In genomic region chr5:144923351-144923750, GRCm38 (mm10) we compare ENCODE assay signal across 12 mouse cellular contexts. TPM values are rescaled to one million over a fixed set of nuclear protein-coding genes. Genes with fewer than 3 reads are reported as not detected.
DNase-seq lines count a peak whose midpoint lies in the region; ATAC-seq and TF ChIP-seq lines count a peak whose summit lies in the region.
"Had no signal": no experiment of that assay in that cellular context is flagged by ENCODE, and none has a peak within 500 bp of the region (broad histone marks: within the 10 kb centered on the region; RNA-seq: fewer than 3 reads in every experiment).

No protein-coding gene starts in this region.

- no peaks in the 10 kb centered on the region for H3K27me3 ChIP-seq in hindbrain, embryonic 13.5 days
- no peaks in the 10 kb centered on the region for H3K27me3 ChIP-seq in hindbrain, embryonic 10.5 days (ENCODE audit: insufficient read depth, poor library complexity, severe bottlenecking)
- no peaks in the 10 kb centered on the region for H3K27me3 ChIP-seq in midbrain, postnatal 0 days (ENCODE audit: insufficient read depth, low read length)
- no peaks in the 10 kb centered on the region for H3K27me3 ChIP-seq in midbrain, embryonic 15.5 days (replicated peaks)
- H3K27me3 ChIP-seq in limb, embryonic 10.5 days (ENCODE audit: low read depth, poor library complexity, severe bottlenecking): no peaks in the 10 kb centered on the region
- H3K27me3 ChIP-seq: heart, embryonic 13.5 days had no signal

- 0 out of 2 replicates have a peak overlapping the region, but pooled peaks have one; percentile 23 for H3K27ac ChIP-seq in hindbrain, embryonic 13.5 days
- H3K27ac ChIP-seq in hindbrain, embryonic 10.5 days: no peak overlapping the region
- no peak overlapping the region for H3K27ac ChIP-seq in midbrain, postnatal 0 days (ENCODE audit: low read depth, low read length)
- no peak overlapping the region for H3K27ac ChIP-seq in midbrain, embryonic 15.5 days
- H3K27ac ChIP-seq in limb, embryonic 10.5 days: no peak overlapping the region
- H3K27ac ChIP-seq: heart, embryonic 13.5 days had no signal

- no peak overlapping the region for H3K4me2 ChIP-seq in hindbrain, embryonic 13.5 days
- no peak overlapping the region for H3K4me2 ChIP-seq in midbrain, postnatal 0 days (ENCODE audit: low read depth, low read length, poor library complexity, severe bottlenecking)
- H3K4me2 ChIP-seq in midbrain, embryonic 15.5 days: no peak overlapping the region
- H3K4me2 ChIP-seq: heart, embryonic 13.5 days had no signal

- ATAC-seq in hindbrain, embryonic 13.5 days (ENCODE audit: low FRiP score): no peak
- no peak for ATAC-seq in midbrain, postnatal 0 days (ENCODE audit: low FRiP score)
- no peak for ATAC-seq in midbrain, embryonic 15.5 days (replicated peaks)
- ATAC-seq: lung, postnatal 0 days had no signal

- no peak for DNase-seq in hindbrain, embryonic 10.5 days (ENCODE audit: low spot score)
- DNase-seq in midbrain, postnatal 0 days (ENCODE audit: low spot score): peak; percentile 37
- peak; percentile 48 to 64 for DNase-seq in left cerebral cortex, adult 9 months (ENCODE audit: low spot score in 2 of 2)
- DNase-seq in telencephalon, adult 2 months (ENCODE audit: low read depth, low spot score): peak; percentile 72
- DNase-seq in limb, embryonic 10.5 days (ENCODE audit: low spot score): no peak
- no peak for DNase-seq in spleen, adult 12 weeks (ENCODE audit: low spot score)
- DNase-seq: kidney, postnatal 4 days; midbrain, embryonic 14.5 days had no signal

- no peak for TF ChIP-seq CTCF in midbrain, postnatal 0 days (IDR thresholded peaks at IDR 0.05)

- H3K9ac ChIP-seq in hindbrain, embryonic 13.5 days: no peak overlapping the region
- no peak overlapping the region for H3K9ac ChIP-seq in midbrain, postnatal 0 days (replicated peaks; ENCODE audit: low read length, poor library complexity, severe bottlenecking)
- no peak overlapping the region for H3K9ac ChIP-seq in midbrain, embryonic 15.5 days
- H3K9ac ChIP-seq: heart, embryonic 13.5 days had no signal

- no peaks in the 10 kb centered on the region for H3K9me3 ChIP-seq in hindbrain, embryonic 13.5 days
- no peaks in the 10 kb centered on the region for H3K9me3 ChIP-seq in hindbrain, embryonic 10.5 days
- no peaks in the 10 kb centered on the region for H3K9me3 ChIP-seq in midbrain, postnatal 0 days (ENCODE audit: low read length)
- H3K9me3 ChIP-seq in midbrain, embryonic 15.5 days: no peaks in the 10 kb centered on the region
- no peaks in the 10 kb centered on the region for H3K9me3 ChIP-seq in limb, embryonic 10.5 days (replicated peaks)
- H3K9me3 ChIP-seq: heart, embryonic 13.5 days had no signal

- no peak overlapping the region for H3K4me3 ChIP-seq in hindbrain, embryonic 13.5 days
- no peak overlapping the region for H3K4me3 ChIP-seq in hindbrain, embryonic 10.5 days
- no peak overlapping the region for H3K4me3 ChIP-seq in midbrain, postnatal 0 days (ENCODE audit: low read depth, low read length)
- no peak overlapping the region for H3K4me3 ChIP-seq in midbrain, embryonic 15.5 days
- no peak overlapping the region for H3K4me3 ChIP-seq in limb, embryonic 10.5 days
- H3K4me3 ChIP-seq: heart, embryonic 13.5 days had no signal

- H3K4me1 ChIP-seq in hindbrain, embryonic 13.5 days (replicated peaks): peaks cover 56% of the 10 kb centered on the region
- H3K4me1 ChIP-seq in hindbrain, embryonic 10.5 days (replicated peaks): peaks cover 37% of the 10 kb centered on the region
- 0 out of 2 replicates have a peak, but pooled peaks cover 5% of the 10 kb centered on the region for H3K4me1 ChIP-seq in midbrain, postnatal 0 days (ENCODE audit: insufficient read depth, low read length)
- peaks cover 30% of the 10 kb centered on the region; the same call in 1 of the 2 replicates for H3K4me1 ChIP-seq in midbrain, embryonic 15.5 days
- peaks cover 44% of the 10 kb centered on the region for H3K4me1 ChIP-seq in limb, embryonic 10.5 days

- H3K36me3 ChIP-seq in hindbrain, embryonic 13.5 days: no peaks in the 10 kb centered on the region
- no peaks in the 10 kb centered on the region for H3K36me3 ChIP-seq in hindbrain, embryonic 10.5 days
- H3K36me3 ChIP-seq in midbrain, postnatal 0 days (ENCODE audit: insufficient read depth, low read length): no peaks in the 10 kb centered on the region
- H3K36me3 ChIP-seq in midbrain, embryonic 15.5 days (replicated peaks): no peaks in the 10 kb centered on the region
- no peaks in the 10 kb centered on the region for H3K36me3 ChIP-seq in limb, embryonic 10.5 days
- H3K36me3 ChIP-seq: heart, embryonic 13.5 days had no signal

- WGBS in hindbrain, embryonic 13.5 days: 43% methylated on average over 6 of the region's 6 CpGs
- 67% methylated on average over 6 of the region's 6 CpGs for WGBS in hindbrain, embryonic 10.5 days
- WGBS in midbrain, postnatal 0 days: 45% methylated on average over 6 of the region's 6 CpGs
- WGBS in midbrain, embryonic 15.5 days: 49% methylated on average over 6 of the region's 6 CpGs
- 46% methylated on average over 6 of the region's 6 CpGs for WGBS in limb, embryonic 10.5 days

RNA-seq across cellular contexts. Expression of gene Smurf1, which starts 42.3 kb away (rescaled TPM):
- 28.2 and 28.4 TPM in 2 replicates for polyA plus RNA-seq in hindbrain, embryonic 13.5 days (2015; fragmentation: Nextera tagmentation; extraction: Ambion mirVana)
- polyA plus RNA-seq in hindbrain, embryonic 10.5 days (2016; fragmentation: Nextera tagmentation; extraction: Ambion mirVana): 14.7 and 17.5 TPM in 2 replicates
- 63.0 and 71.1 TPM in 2 replicates for total RNA-seq in midbrain, postnatal 0 days (2014; rRNA removed)
- 24.6 and 28.0 TPM in 2 replicates for polyA plus RNA-seq in midbrain, postnatal 0 days (2015; fragmentation: Nextera tagmentation; extraction: Ambion mirVana)
- polyA plus RNA-seq in midbrain, embryonic 15.5 days (2015; fragmentation: Nextera tagmentation; extraction: Ambion mirVana): 38.5 and 44.2 TPM in 2 replicates
- 15.0 and 19.4 TPM in 2 replicates for polyA plus RNA-seq in limb, embryonic 10.5 days (2016; fragmentation: Nextera tagmentation; extraction: Ambion mirVana)

Comparison
In these comparisons a context has a peak if more than half of its experiments do, and no peak if none do; other contexts are left out.
1. DNase-seq: peak in midbrain, postnatal 0 days (single experiment), left cerebral cortex, adult 9 months (2 of 2) and telencephalon, adult 2 months (single experiment); none in hindbrain, embryonic 10.5 days (single experiment), limb, embryonic 10.5 days (single experiment) and spleen, adult 12 weeks (single experiment).